Mouse (Mus musculus) thymus, adult 2 months (tissue): ENCODE measurements at regions not wholly inside any gene's neighbourhood (a gene's known extent, or its start where the extent isn't known, plus 50 kb on each side); places are given as distances from the start of the nearest gene placed in this dataset.

Source experiments
- CTCF ChIP-seq: fragments of 200-500 bp; IDR thresholded peaks from 2 replicates; pipeline ENCODE4 v1.5.1; 2012; ENCODE audit warnings: mild to moderate bottlenecking, control low read depth, low read length, moderate library complexity, borderline replicate concordance; ENCODE audit not compliant: control insufficient read depth, poor library complexity, insufficient read depth; ENCODE audit errors: extremely low read depth
- POLR2A ChIP-seq: fragments of 200-500 bp; IDR thresholded peaks from 2 replicates; pipeline ENCODE4 v1.6.1; 2012; ENCODE audit warnings: mild to moderate bottlenecking, low read length, control low read depth, moderate library complexity; ENCODE audit not compliant: control insufficient read depth, poor library complexity, insufficient read depth; ENCODE audit errors: extremely low read depth

DNA sequence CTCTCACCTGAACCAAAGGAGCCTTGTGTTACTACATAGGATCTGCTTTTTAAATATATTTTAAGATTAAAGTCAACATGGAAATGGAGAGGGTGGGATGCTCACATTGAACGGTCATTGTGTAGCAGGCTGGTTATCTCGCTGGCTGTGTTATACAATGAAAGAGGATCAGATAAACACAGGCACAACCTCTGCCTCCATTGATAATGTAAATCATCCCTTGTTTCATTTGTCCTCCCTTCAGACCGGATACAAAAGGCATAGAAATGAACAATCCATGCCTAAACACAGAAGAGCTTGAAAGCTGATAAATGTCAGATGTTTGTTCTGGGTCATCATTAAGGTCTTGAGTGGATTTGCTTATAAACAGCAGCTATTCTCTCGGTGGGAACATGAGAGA is 458.9 kb upstream of the Smim15 start:
- TF ChIP-seq CTCF (no peak), POLR2A (no peak)
